Mouse (Mus musculus) myocyte (in vitro differentiated cells): ENCODE measurements around the gene Cdc73. TPM values are rescaled to one million over a fixed set of nuclear protein-coding genes. Genes with fewer than 3 reads are reported as not detected.

Experiments
- H3K27me3 ChIP-seq: one replicate; pipeline ENCODE4 v1.6.1; 2011; ENCODE audit not compliant: control insufficient read depth, insufficient read depth, insufficient read length
- H3K36me3 ChIP-seq: one replicate; pipeline ENCODE4 v1.6.1; 2011; ENCODE audit not compliant: control insufficient read depth, insufficient read depth
- H3K4me2 ChIP-seq: one replicate; pipeline ENCODE4 v1.6.1; 2011; ENCODE audit warnings: low read depth, control low read depth
- H3K4me3 ChIP-seq: one replicate; pipeline ENCODE4 v1.5.1; 2011; ENCODE audit warnings: mild to moderate bottlenecking, control low read depth, moderate library complexity
- H3K79me2 ChIP-seq: one replicate; pipeline ENCODE4 v1.6.1; 2011; ENCODE audit not compliant: control insufficient read depth, insufficient read depth
- H3ac ChIP-seq: one replicate; pipeline ENCODE4 v1.6.1; 2011; ENCODE audit not compliant: control insufficient read depth, insufficient read length
- CEBPB ChIP-seq: IDR thresholded peaks from 2 replicates; pipeline ENCODE4 v1.6.1; 2011; ENCODE audit warnings: mild to moderate bottlenecking, moderate library complexity; ENCODE audit not compliant: poor library complexity, insufficient read depth, severe bottlenecking
- E2F4 ChIP-seq: IDR thresholded peaks from one replicate; pipeline ENCODE4 v1.6.1; 2011; ENCODE audit warnings: mild to moderate bottlenecking, control low read depth, moderate library complexity; ENCODE audit not compliant: insufficient read depth
- MAX ChIP-seq: IDR thresholded peaks from one replicate; pipeline ENCODE4 v1.6.1; 2011; ENCODE audit warnings: low read depth, mild to moderate bottlenecking, control low read depth
- MYOD1 ChIP-seq, 3 experiments: IDR thresholded peaks; one replicate each; pipeline ENCODE4 v1.6.1; 2011; ENCODE audit warnings: control low read depth in 2 of 3, low read depth in 2 of 3, mild to moderate bottlenecking in 2 of 3, moderate library complexity in 1 of 3; ENCODE audit not compliant: insufficient read length in 2 of 3, control insufficient read depth in 1 of 3
- MYOG ChIP-seq, 3 experiments: IDR thresholded peaks; one replicate each; pipeline ENCODE4 v1.6.1; 2011; ENCODE audit warnings: control low read depth in 2 of 3, low read depth in 2 of 3, mild to moderate bottlenecking in 2 of 3; ENCODE audit not compliant: insufficient read length in 2 of 3, control insufficient read depth in 1 of 3, insufficient read depth in 1 of 3
- POLR2A ChIP-seq: IDR thresholded peaks from one replicate; pipeline ENCODE4 v1.6.1; 2011; ENCODE audit warnings: low read depth, mild to moderate bottlenecking, control low read depth, moderate library complexity; ENCODE audit not compliant: insufficient read length
- POLR2AphosphoS2 ChIP-seq: IDR thresholded peaks from one replicate; pipeline ENCODE4 v1.6.1; 2011; ENCODE audit warnings: low read depth, control low read depth; ENCODE audit not compliant: insufficient read length
- REST ChIP-seq: IDR thresholded peaks from one replicate; pipeline ENCODE4 v1.6.1; 2011; ENCODE audit warnings: mild to moderate bottlenecking, control low read depth, moderate library complexity; ENCODE audit not compliant: insufficient read depth, insufficient read length
- SRF ChIP-seq: IDR thresholded peaks from one replicate; pipeline ENCODE4 v1.6.1; 2011; ENCODE audit warnings: low read depth; ENCODE audit not compliant: control insufficient read depth, insufficient read length
- TCF12 ChIP-seq: IDR thresholded peaks from one replicate; pipeline ENCODE4 v1.6.1; 2011; ENCODE audit warnings: mild to moderate bottlenecking, control low read depth; ENCODE audit not compliant: poor library complexity, insufficient read depth, severe bottlenecking
- TCF3 ChIP-seq: IDR thresholded peaks from one replicate; pipeline ENCODE4 v1.6.1; 2011; ENCODE audit warnings: low read depth, control low read depth; ENCODE audit not compliant: insufficient read length
- USF1 ChIP-seq: IDR thresholded peaks from one replicate; pipeline ENCODE4 v1.6.1; 2011; ENCODE audit warnings: low read depth, mild to moderate bottlenecking, control low read depth, moderate library complexity
- polyA plus RNA-seq: library from polyadenylated mRNA; unstranded; fragments of >200 nt; fragmentation: generic; extraction: Trizol; gene quantifications from one replicate; pipeline ENCODE4 v1.2.1, GENCODE M21; 2012; ENCODE audit warnings: missing spikeins

Cdc73 gene
- 15.6 TPM for polyA plus RNA-seq

DNA sequence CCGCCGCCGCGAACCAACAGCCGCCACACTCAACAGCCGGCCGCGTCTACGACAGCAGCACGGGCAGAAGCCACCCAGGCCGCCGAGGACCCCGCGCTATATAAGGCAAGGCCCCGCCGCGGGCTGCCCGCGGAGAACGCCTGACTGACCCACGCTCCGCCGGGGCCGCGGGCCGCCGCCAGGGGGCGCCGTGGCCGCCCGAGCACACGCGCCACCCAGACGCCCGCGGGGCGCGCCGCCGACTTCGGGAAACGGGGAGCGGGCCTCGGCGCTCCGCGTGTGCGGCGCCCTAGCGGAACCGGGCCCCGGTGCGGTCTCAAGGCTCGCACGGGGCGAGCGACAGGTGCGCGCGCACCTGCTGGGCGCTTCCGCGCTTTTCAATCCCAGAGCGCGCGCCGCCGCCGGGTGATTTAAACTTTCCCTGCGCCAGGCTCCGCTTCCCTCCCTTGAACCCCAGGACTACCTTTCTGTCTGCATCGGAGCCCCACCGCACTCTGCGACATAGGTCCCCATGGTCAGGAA, at the start of gene Cdc73:
Cdc73 (minus strand) TSS at position 153 of the 522 bp plus-strand sequence.
- Histone ChIP-seq H3K4me3 (peak within 1 kb of the TSS; percentile 87), H3ac (peak within 1 kb of the TSS; percentile 92), H3K27me3 (no peaks in the 10 kb centered on the region), H3K36me3 (no peaks in the 10 kb centered on the region), H3K4me2 (peak within 1 kb of the TSS; percentile 79), H3K79me2 (peaks cover 45% of the 10 kb centered on the region)
- TF ChIP-seq CEBPB (no peak), MYOG (IDR thresholded peaks at IDR 0.05; ENCODE audit: control insufficient read depth in 1 of 3, insufficient read depth in 1 of 3, insufficient read length in 2 of 3, low read depth in 2 of 3) (peak in 1 of 3 experiments; percentile 52), MYOD1 (IDR thresholded peaks at IDR 0.05; ENCODE audit: control insufficient read depth in 1 of 3, insufficient read length in 2 of 3, low read depth in 2 of 3) (peak in 1 of 3 experiments; percentile 25), TCF12 (no peak), POLR2A (peak; percentile 86), USF1 (no peak), REST (no peak), SRF (peak; percentile 99), POLR2AphosphoS2 (peak; percentile 68), E2F4 (no peak), TCF3 (no peak), MAX (peak; percentile 65)

DNA sequence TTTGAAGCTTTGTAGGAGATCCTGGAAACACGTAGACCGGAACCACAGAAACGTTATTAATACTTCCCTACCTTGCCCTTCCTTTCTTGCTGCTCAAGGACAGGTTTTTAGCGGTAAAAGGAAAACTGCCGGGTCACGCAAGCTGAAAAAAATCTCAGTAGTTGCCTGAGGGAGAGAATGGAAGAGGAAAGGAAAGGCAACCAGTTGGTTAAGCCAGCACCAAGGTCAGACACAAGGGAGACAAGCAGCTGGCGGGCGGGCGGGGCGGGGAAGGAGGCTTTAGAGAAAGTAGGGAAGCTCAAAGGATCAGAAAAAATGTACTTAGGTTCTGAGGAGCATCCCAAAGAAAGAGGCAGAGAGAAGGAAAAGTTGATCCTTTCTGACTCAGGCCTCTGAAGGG, 43.2 kb upstream of the Cdc73 start:
- H3K4me2 ChIP-seq = no peak overlapping the region
- peaks cover 17% of the 10 kb centered on the region for H3K36me3 ChIP-seq
- TF ChIP-seq MYOG (IDR thresholded peaks at IDR 0.05; ENCODE audit: control insufficient read depth in 1 of 3, insufficient read depth in 1 of 3, insufficient read length in 2 of 3, low read depth in 2 of 3) (no peak), USF1 (no peak), CEBPB (no peak), TCF3 (no peak)
- no peak overlapping the region for H3K4me3 ChIP-seq
- no peaks in the 10 kb centered on the region for H3K79me2 ChIP-seq
- no peaks in the 10 kb centered on the region for H3K27me3 ChIP-seq
- H3ac ChIP-seq = no peak overlapping the region

- no peak for TF ChIP-seq USF1
- TF ChIP-seq POLR2AphosphoS2 = no peak
- TF ChIP-seq MYOD1 (IDR thresholded peaks at IDR 0.05; ENCODE audit: control insufficient read depth in 1 of 3, insufficient read length in 2 of 3, low read depth in 2 of 3) = no peak
- TF ChIP-seq REST = no peak
- no peak for TF ChIP-seq E2F4
- TF ChIP-seq POLR2A = no peak
- TF ChIP-seq SRF = no peak
- TF ChIP-seq MYOG (IDR thresholded peaks at IDR 0.05; ENCODE audit: control insufficient read depth in 1 of 3, insufficient read depth in 1 of 3, insufficient read length in 2 of 3, low read depth in 2 of 3) = no peak
- no peak for TF ChIP-seq MAX
- no peak for TF ChIP-seq CEBPB
- TF ChIP-seq TCF3 = no peak
- TF ChIP-seq TCF12 = no peak
- H3K27me3 ChIP-seq = no peaks in the 10 kb centered on the region
- peaks cover 17% of the 10 kb centered on the region for H3K36me3 ChIP-seq
- H3K4me3 ChIP-seq = no peak overlapping the region
- H3K79me2 ChIP-seq = no peaks in the 10 kb centered on the region
- no peak overlapping the region for H3K4me2 ChIP-seq
- no peak overlapping the region for H3ac ChIP-seq
These were observed 39.5 kb upstream of the Cdc73 start for GRCm38 (mm10) chr1:143742186-143742585.

DNA sequence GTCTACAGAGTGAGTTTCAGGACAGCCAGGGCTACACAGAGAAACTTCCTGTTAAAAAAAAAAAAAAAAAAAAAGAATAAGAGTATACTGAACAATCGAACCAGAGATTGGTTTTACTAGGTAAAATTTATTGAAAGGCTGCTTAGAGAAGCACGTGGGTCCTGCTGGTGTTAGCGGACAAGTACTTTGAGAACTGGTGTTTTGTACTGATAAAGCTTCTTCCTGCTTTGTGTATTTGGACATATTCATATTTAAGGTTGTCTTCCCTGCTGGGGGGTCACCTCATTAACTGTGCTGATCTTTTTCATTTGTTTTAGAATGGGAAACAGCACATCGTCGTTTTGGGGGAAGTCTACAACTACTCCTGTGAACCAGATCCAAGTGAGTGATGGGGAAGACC, 38.6 kb upstream of the Cdc73 start:
- TF ChIP-seq E2F4 (no peak), CEBPB (no peak), REST (no peak), POLR2AphosphoS2 (no peak), MYOG (IDR thresholded peaks at IDR 0.05; ENCODE audit: control insufficient read depth in 1 of 3, insufficient read depth in 1 of 3, insufficient read length in 2 of 3, low read depth in 2 of 3) (no peak), MYOD1 (IDR thresholded peaks at IDR 0.05; ENCODE audit: control insufficient read depth in 1 of 3, insufficient read length in 2 of 3, low read depth in 2 of 3) (no peak), TCF3 (no peak)

DNA sequence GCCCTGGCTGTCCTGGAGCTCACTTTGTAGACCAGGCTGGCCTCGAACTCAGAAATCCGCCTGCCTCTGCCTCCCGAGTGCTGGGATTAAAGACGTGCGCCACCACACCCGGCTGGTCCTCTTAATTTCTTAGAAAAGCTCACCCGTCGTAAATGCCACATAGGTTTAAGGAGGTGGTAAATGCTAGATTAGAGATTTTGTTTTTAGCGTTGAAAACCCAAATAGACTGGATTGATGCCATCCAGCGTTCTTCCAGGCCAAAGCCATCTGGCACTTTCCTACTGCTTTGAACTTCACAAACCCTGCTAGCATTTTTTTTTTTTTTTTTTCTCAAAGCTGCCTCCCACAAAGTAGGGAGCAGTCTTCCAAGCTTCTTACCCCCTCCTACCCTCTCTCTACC, 37.9 kb upstream of the Cdc73 start:
- TF ChIP-seq POLR2AphosphoS2 (no peak), MYOD1 (IDR thresholded peaks at IDR 0.05; ENCODE audit: control insufficient read depth in 1 of 3, insufficient read length in 2 of 3, low read depth in 2 of 3) (no peak), CEBPB (no peak), MYOG (IDR thresholded peaks at IDR 0.05; ENCODE audit: control insufficient read depth in 1 of 3, insufficient read depth in 1 of 3, insufficient read length in 2 of 3, low read depth in 2 of 3) (no peak), MAX (no peak), E2F4 (no peak), USF1 (no peak), POLR2A (no peak)
- H3K36me3 ChIP-seq = peaks cover 17% of the 10 kb centered on the region
- peak overlapping the region; percentile 50 for H3K4me3 ChIP-seq
- no peak overlapping the region for H3ac ChIP-seq
- H3K27me3 ChIP-seq = no peaks in the 10 kb centered on the region
- no peaks in the 10 kb centered on the region for H3K79me2 ChIP-seq
- peak overlapping the region; percentile 77 for H3K4me2 ChIP-seq

More for the DNA sequence above, 38.6 kb upstream of the Cdc73 start:
- Histone ChIP-seq H3K4me3 (no peak overlapping the region), H3K27me3 (no peaks in the 10 kb centered on the region), H3K36me3 (peaks cover 17% of the 10 kb centered on the region), H3K4me2 (no peak overlapping the region), H3K79me2 (no peaks in the 10 kb centered on the region), H3ac (no peak overlapping the region)
